Mouse (Mus musculus) thymus, adult 2 months (tissue): ENCODE measurements at regions not wholly inside any gene's neighbourhood (a gene's known extent, or its start where the extent isn't known, plus 50 kb on each side); places are given as distances from the start of the nearest gene placed in this dataset.

Source experiments
- DNase-seq: peaks from one replicate; pipeline ENCODE4 v3.0.0; 2021
- H3K27ac ChIP-seq: fragments of 200-500 bp; 2 replicates; pipeline ENCODE4 v1.5.1; 2012; ENCODE audit warnings: low read length, control low read depth; ENCODE audit not compliant: control insufficient read depth, insufficient read depth
- H3K27me3 ChIP-seq: fragments of 200-500 bp; 2 replicates; pipeline ENCODE4 v1.6.1; 2012; ENCODE audit warnings: mild to moderate bottlenecking, low read length, moderate library complexity, mixed read lengths; ENCODE audit not compliant: control insufficient read depth, insufficient read depth
- H3K36me3 ChIP-seq: fragments of 200-500 bp; 2 replicates; pipeline ENCODE4 v1.6.1; 2012; ENCODE audit warnings: mild to moderate bottlenecking, low read length, moderate library complexity; ENCODE audit not compliant: control insufficient read depth, insufficient read depth
- H3K4me1 ChIP-seq: fragments of 200-500 bp; replicated peaks from 2 replicates; pipeline ENCODE4 v1.6.1; 2012; ENCODE audit warnings: low read length; ENCODE audit not compliant: control insufficient read depth, insufficient read depth
- H3K4me3 ChIP-seq: fragments of 200-500 bp; 2 replicates; pipeline ENCODE4 v1.5.1; 2012; ENCODE audit warnings: mild to moderate bottlenecking, low read length, control low read depth, moderate library complexity; ENCODE audit not compliant: control insufficient read depth, insufficient read depth
- CTCF ChIP-seq: fragments of 200-500 bp; IDR thresholded peaks from 2 replicates; pipeline ENCODE4 v1.5.1; 2012; ENCODE audit warnings: mild to moderate bottlenecking, control low read depth, low read length, moderate library complexity, borderline replicate concordance; ENCODE audit not compliant: control insufficient read depth, poor library complexity, insufficient read depth; ENCODE audit errors: extremely low read depth
- POLR2A ChIP-seq: fragments of 200-500 bp; IDR thresholded peaks from 2 replicates; pipeline ENCODE4 v1.6.1; 2012; ENCODE audit warnings: mild to moderate bottlenecking, low read length, control low read depth, moderate library complexity; ENCODE audit not compliant: control insufficient read depth, poor library complexity, insufficient read depth; ENCODE audit errors: extremely low read depth
- WGBS: fragments of 180-500 bp; shearing (Covaris S2); methylation state at CpG from one replicate; pipeline ENCODE4 v1.1.7; 2018; 5-methylcytosine and 5-hydroxymethylcytosine counted together

- Histone ChIP-seq H3K4me3 (no peak overlapping the region), H3K4me1 (no peaks in the 10 kb centered on the region), H3K27ac (no peak overlapping the region), H3K27me3 (no peaks in the 10 kb centered on the region), H3K36me3 (no peaks in the 10 kb centered on the region)
- WGBS: 18% methylated on average over 6 of the region's 6 CpGs
- no peak for TF ChIP-seq POLR2A
- no peak for TF ChIP-seq CTCF
- DNase-seq: no peak
Observed at GRCm38 (mm10) chr17:44336842-44337241, 148.5 kb downstream of the Clic5 start.

DNA sequence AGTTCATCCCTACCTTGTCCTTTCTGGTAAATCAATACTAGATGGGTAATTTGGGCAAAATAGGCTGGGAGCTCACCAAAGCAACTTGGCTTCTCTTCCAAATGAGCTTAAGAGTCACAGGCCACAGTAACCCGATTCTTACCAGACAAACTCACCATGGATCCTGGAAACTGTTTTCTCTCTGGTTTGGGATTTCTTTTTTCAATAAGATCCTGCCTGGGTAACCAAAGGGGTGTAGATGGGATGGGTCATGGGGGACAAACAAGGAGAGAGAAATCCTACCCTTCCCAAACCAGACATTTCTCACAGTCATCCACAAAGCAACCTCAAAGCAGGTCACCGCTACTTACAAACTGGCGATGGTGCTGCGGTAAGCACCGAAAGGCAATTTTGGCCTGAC, 148.9 kb downstream of the Clic5 start:
- no peaks in the 10 kb centered on the region for H3K27me3 ChIP-seq
- WGBS: 93% methylated on average over 5 of the region's 5 CpGs
- no peaks in the 10 kb centered on the region for H3K4me1 ChIP-seq
- no peak overlapping the region for H3K27ac ChIP-seq
- DNase-seq: no peak
- H3K4me3 ChIP-seq: no peak overlapping the region
- no peaks in the 10 kb centered on the region for H3K36me3 ChIP-seq
- no peak for TF ChIP-seq POLR2A
- TF ChIP-seq CTCF: no peak

DNA sequence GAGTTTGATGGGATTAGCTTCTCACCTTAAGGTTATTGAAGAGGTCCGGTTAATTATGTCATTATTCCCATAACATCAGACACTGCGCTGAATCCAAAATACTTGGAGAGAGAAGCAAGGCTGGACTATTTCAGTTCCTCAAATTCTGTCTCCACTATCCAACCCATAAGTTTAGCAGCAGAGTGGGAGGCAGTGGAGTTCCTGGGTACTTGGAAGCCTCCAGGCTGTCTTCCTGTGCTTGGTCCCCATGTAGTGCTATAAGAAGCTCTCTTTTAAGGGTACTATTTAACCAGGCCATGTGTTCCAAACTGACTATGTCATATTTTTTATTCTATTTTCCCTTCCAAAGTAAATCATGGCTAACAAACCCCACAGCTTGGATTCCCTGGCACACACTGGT, 156.2 kb downstream of the Clic5 start:
- DNase-seq: no peak
- no peak overlapping the region for H3K4me3 ChIP-seq
- no peaks in the 10 kb centered on the region for H3K27me3 ChIP-seq
- WGBS: 96% methylated on average over 2 of the region's 2 CpGs
- no peaks in the 10 kb centered on the region for H3K4me1 ChIP-seq
- H3K36me3 ChIP-seq: no peaks in the 10 kb centered on the region
- no peak overlapping the region for H3K27ac ChIP-seq
- TF ChIP-seq CTCF: no peak

- TF ChIP-seq CTCF (no peak), POLR2A (no peak)
- no peaks in the 10 kb centered on the region for H3K4me1 ChIP-seq
- WGBS: 95% methylated on average over 2 of the region's 2 CpGs
- no peak for DNase-seq
- H3K27ac ChIP-seq: no peak overlapping the region
- no peaks in the 10 kb centered on the region for H3K36me3 ChIP-seq
- no peaks in the 10 kb centered on the region for H3K27me3 ChIP-seq
- no peak overlapping the region for H3K4me3 ChIP-seq
Observed at GRCm38 (mm10) chr17:44345374-44345773, 157.0 kb downstream of the Clic5 start.

- Histone ChIP-seq H3K36me3 (no peaks in the 10 kb centered on the region), H3K27ac (no peak overlapping the region), H3K4me3 (peak overlapping the region; percentile 22), H3K27me3 (no peaks in the 10 kb centered on the region), H3K4me1 (0 out of 2 replicates have a peak, but pooled peaks cover 5% of the 10 kb centered on the region)
- no peak for TF ChIP-seq CTCF
- no peak for TF ChIP-seq POLR2A
- no peak for DNase-seq
- WGBS: 23% methylated on average over 20 of the region's 20 CpGs
Observed at GRCm38 (mm10) chr17:44350201-44350948, 162.0 kb downstream of the Clic5 start.

GRCm38 (mm10) chr17:44350949-44351244, 162.5 kb downstream of the Clic5 start:
- no peak overlapping the region for H3K27ac ChIP-seq
- no peaks in the 10 kb centered on the region for H3K27me3 ChIP-seq
- WGBS: 63% methylated on average over 4 of the region's 4 CpGs
- no peak overlapping the region for H3K4me3 ChIP-seq
- DNase-seq: no peak
- H3K36me3 ChIP-seq: no peaks in the 10 kb centered on the region
- H3K4me1 ChIP-seq: 0 out of 2 replicates have a peak, but pooled peaks cover 5% of the 10 kb centered on the region
- no peak for TF ChIP-seq CTCF
- no peak for TF ChIP-seq POLR2A

DNA sequence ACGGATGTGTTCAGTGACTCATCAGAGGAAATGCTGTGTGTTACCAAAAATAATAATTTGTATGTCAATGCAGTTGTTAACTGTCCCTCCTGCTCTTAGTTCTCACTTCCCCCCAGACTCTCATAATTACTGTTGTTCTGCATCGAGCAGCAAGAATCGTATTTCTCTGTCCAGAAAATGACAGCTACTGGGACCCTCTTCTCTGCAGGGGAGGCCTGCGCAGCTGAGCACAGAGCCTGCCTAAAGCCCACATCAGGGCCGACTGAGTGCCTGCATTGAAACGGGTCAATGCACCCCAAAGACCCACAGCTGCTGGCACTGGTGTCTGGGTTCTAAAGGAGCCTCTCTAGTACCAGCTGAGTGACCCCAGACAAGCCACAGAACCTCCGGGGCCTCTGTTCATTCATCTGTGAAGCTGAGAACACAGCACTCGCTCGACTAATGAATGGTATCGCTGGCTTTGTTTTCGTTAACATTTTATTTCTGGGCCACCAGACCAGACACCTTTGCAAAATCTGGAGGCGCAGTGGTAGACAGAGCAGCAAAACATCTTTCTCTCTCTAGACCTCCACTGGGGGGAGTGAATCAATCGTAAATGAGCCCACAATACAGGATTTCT, 163.2 kb downstream of the Clic5 start:
- H3K27ac ChIP-seq: no peak overlapping the region
- TF ChIP-seq CTCF: no peak
- no peak for TF ChIP-seq POLR2A
- no peak overlapping the region for H3K4me3 ChIP-seq
- no peak for DNase-seq
- H3K27me3 ChIP-seq: no peaks in the 10 kb centered on the region
- 0 out of 2 replicates have a peak, but pooled peaks cover 5% of the 10 kb centered on the region for H3K4me1 ChIP-seq
- H3K36me3 ChIP-seq: no peaks in the 10 kb centered on the region
- 86% methylated on average over 13 of the region's 13 CpGs for WGBS

DNA sequence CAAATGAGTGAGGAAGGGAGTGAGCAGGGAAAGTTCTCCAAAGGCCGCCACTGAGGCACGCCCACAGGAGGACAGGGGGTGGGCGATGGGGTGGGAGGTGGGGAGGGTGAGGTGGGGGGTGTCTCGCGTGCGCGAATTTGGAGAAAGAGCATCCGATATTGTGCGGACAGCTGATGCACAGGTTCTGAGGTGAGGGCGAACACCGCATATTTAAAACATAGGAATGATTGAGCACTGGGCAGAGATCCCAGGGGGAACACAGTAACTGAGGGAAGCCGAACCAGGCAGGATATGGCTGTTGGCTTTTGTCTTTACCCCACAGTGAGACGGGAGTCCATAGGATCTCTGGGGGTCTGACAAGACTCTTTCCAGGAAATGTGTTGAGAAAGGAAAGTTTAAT, 163.8 kb downstream of the Clic5 start:
- no peak overlapping the region for H3K4me3 ChIP-seq
- TF ChIP-seq POLR2A (no peak), CTCF (no peak)
- H3K27ac ChIP-seq: no peak overlapping the region
- H3K27me3 ChIP-seq: no peaks in the 10 kb centered on the region
- no peak for DNase-seq
- no peaks in the 10 kb centered on the region for H3K36me3 ChIP-seq
- H3K4me1 ChIP-seq: 0 out of 2 replicates have a peak, but pooled peaks cover 5% of the 10 kb centered on the region
- 95% methylated on average over 13 of the region's 13 CpGs for WGBS
